Mouse (Mus musculus): ENCODE data around the gene Rsph1. TPM values are rescaled to one million over a fixed set of nuclear protein-coding genes. Genes with fewer than 3 reads are reported as not detected.
A peak's percentile ranks its signal among the peaks of the same experiment; 100 is the strongest.

Rsph1 gene
- polyA plus RNA-seq (2012; ENCODE audit: insufficient read depth, insufficient read length, missing spikeins) = not detected in 2 replicates

GRCm38 (mm10) chr17:31276922-31277918 lies at the start of gene Rsph1:
TSS of gene Rsph1 (minus strand) at chr17:31277383.
- Histone ChIP-seq H3K4me3 (ENCODE audit: insufficient read depth, low read length) (peak within 1 kb of the TSS; percentile 55), H3K27ac (ENCODE audit: insufficient read depth, low read depth, low read length) (no peak within 1 kb of the TSS), H3K4me1 (ENCODE audit: control insufficient read depth, insufficient read depth, low read length) (no peaks in the 10 kb centered on the region)
- no peak for TF ChIP-seq POLR2A (IDR thresholded peaks at IDR 0.05; ENCODE audit: borderline replicate concordance, low read depth, low read length)
- TF ChIP-seq CTCF (IDR thresholded peaks at IDR 0.05; ENCODE audit: low read depth, low read length) = no peak

GRCm38 (mm10) chr17:31326220-31326852 lies 49.2 kb upstream of the Rsph1 start:
- Histone ChIP-seq H3K4me1 (ENCODE audit: control insufficient read depth, insufficient read depth, low read length) (peaks cover 14% of the 10 kb centered on the region), H3K4me3 (ENCODE audit: insufficient read depth, low read length) (no peak overlapping the region), H3K27ac (ENCODE audit: insufficient read depth, low read depth, low read length) (no peak overlapping the region)
- TF ChIP-seq CTCF (IDR thresholded peaks at IDR 0.05; ENCODE audit: low read depth, low read length) = no peak
- no peak for TF ChIP-seq POLR2A (IDR thresholded peaks at IDR 0.05; ENCODE audit: borderline replicate concordance, low read depth, low read length)

GRCm38 (mm10) chr17:31325451-31326219 lies 48.5 kb upstream of the Rsph1 start:
- Histone ChIP-seq H3K4me3 (ENCODE audit: insufficient read depth, low read length) (no peak overlapping the region), H3K4me1 (ENCODE audit: control insufficient read depth, insufficient read depth, low read length) (peaks cover 14% of the 10 kb centered on the region), H3K27ac (ENCODE audit: insufficient read depth, low read depth, low read length) (no peak overlapping the region)
- TF ChIP-seq POLR2A (IDR thresholded peaks at IDR 0.05; ENCODE audit: borderline replicate concordance, low read depth, low read length) (no peak), CTCF (IDR thresholded peaks at IDR 0.05; ENCODE audit: low read depth, low read length) (no peak; the same call in 1 of the 2 replicates)

GRCm38 (mm10) chr17:31324227-31324626 lies 47.0 kb upstream of the Rsph1 start:
- H3K27ac ChIP-seq (ENCODE audit: insufficient read depth, low read depth, low read length) = no peak overlapping the region
- TF ChIP-seq POLR2A (IDR thresholded peaks at IDR 0.05; ENCODE audit: borderline replicate concordance, low read depth, low read length) (no peak), CTCF (IDR thresholded peaks at IDR 0.05; ENCODE audit: low read depth, low read length) (no peak)
- peaks cover 14% of the 10 kb centered on the region for H3K4me1 ChIP-seq (ENCODE audit: control insufficient read depth, insufficient read depth, low read length)
- no peak overlapping the region for H3K4me3 ChIP-seq (ENCODE audit: insufficient read depth, low read length)

GRCm38 (mm10) chr17:31323379-31323778 lies 46.2 kb upstream of the Rsph1 start:
- TF ChIP-seq CTCF (IDR thresholded peaks at IDR 0.05; ENCODE audit: low read depth, low read length) = no peak
- no peak for TF ChIP-seq POLR2A (IDR thresholded peaks at IDR 0.05; ENCODE audit: borderline replicate concordance, low read depth, low read length)
- H3K27ac ChIP-seq (ENCODE audit: insufficient read depth, low read depth, low read length) = no peak overlapping the region
- no peak overlapping the region for H3K4me3 ChIP-seq (ENCODE audit: insufficient read depth, low read length)

GRCm38 (mm10) chr17:31322446-31322845 lies 45.3 kb upstream of the Rsph1 start:
- Histone ChIP-seq H3K4me3 (ENCODE audit: insufficient read depth, low read length) (no peak overlapping the region), H3K4me1 (ENCODE audit: control insufficient read depth, insufficient read depth, low read length) (peaks cover 14% of the 10 kb centered on the region), H3K27ac (ENCODE audit: insufficient read depth, low read depth, low read length) (no peak overlapping the region)
- TF ChIP-seq POLR2A (IDR thresholded peaks at IDR 0.05; ENCODE audit: borderline replicate concordance, low read depth, low read length) (no peak), CTCF (IDR thresholded peaks at IDR 0.05; ENCODE audit: low read depth, low read length) (no peak)

More at GRCm38 (mm10) chr17:31323379-31323778, 46.2 kb upstream of the Rsph1 start:
- H3K4me1 ChIP-seq (ENCODE audit: control insufficient read depth, insufficient read depth, low read length) = peaks cover 14% of the 10 kb centered on the region

- Histone ChIP-seq H3K4me1 (ENCODE audit: control insufficient read depth, insufficient read depth, low read length) (peaks cover 13% of the 10 kb centered on the region), H3K4me3 (ENCODE audit: insufficient read depth, low read length) (no peak overlapping the region), H3K27ac (ENCODE audit: insufficient read depth, low read depth, low read length) (no peak overlapping the region)
- TF ChIP-seq CTCF (IDR thresholded peaks at IDR 0.05; ENCODE audit: low read depth, low read length) = no peak
- TF ChIP-seq POLR2A (IDR thresholded peaks at IDR 0.05; ENCODE audit: borderline replicate concordance, low read depth, low read length) = no peak
Observed at GRCm38 (mm10) chr17:31321425-31321824, 44.2 kb upstream of the Rsph1 start.

- H3K27ac ChIP-seq (ENCODE audit: insufficient read depth, low read depth, low read length) = no peak overlapping the region
Observed at GRCm38 (mm10) chr17:31318906-31319767, 42.0 kb upstream of the Rsph1 start.

More at GRCm38 (mm10) chr17:31318906-31319767, 42.0 kb upstream of the Rsph1 start:
- H3K4me1 ChIP-seq (ENCODE audit: control insufficient read depth, insufficient read depth, low read length) = no peaks in the 10 kb centered on the region
- TF ChIP-seq CTCF (IDR thresholded peaks at IDR 0.05; ENCODE audit: low read depth, low read length) (no peak), POLR2A (IDR thresholded peaks at IDR 0.05; ENCODE audit: borderline replicate concordance, low read depth, low read length) (no peak)
- no peak overlapping the region for H3K4me3 ChIP-seq (ENCODE audit: insufficient read depth, low read length)
